Mouse (Mus musculus) kidney, embryonic 16.5 days (tissue): ENCODE measurements around the gene Epor. TPM values are rescaled to one million over a fixed set of nuclear protein-coding genes. Genes with fewer than 3 reads are reported as not detected.
A peak's percentile ranks its signal among the peaks of the same experiment; 100 is the strongest.

Experiments
- ATAC-seq: fragments of 200-750 bp; cut with Nextera tagmentation; 2 replicates; pipeline ENCODE4 v1.8.0; 2017; ENCODE audit warnings: moderate TSS enrichment; ENCODE audit not compliant: low FRiP score, low TSS enrichment
- H3K27ac ChIP-seq: fragments of 300-500 bp; sonication (generic); 2 replicates; pipeline ENCODE4 v1.5.1; 2014; ENCODE audit warnings: low read length
- H3K27me3 ChIP-seq: fragments of 300-500 bp; sonication (generic); 2 replicates; pipeline ENCODE4 v1.6.1; 2014; ENCODE audit warnings: low read length, control low read depth, mixed read lengths; ENCODE audit not compliant: insufficient read depth
- H3K36me3 ChIP-seq: fragments of 300-500 bp; sonication (generic); 2 replicates; pipeline ENCODE4 v1.6.1; 2014; ENCODE audit warnings: low read length, control low read depth, mixed read lengths; ENCODE audit not compliant: insufficient read depth
- H3K4me1 ChIP-seq: fragments of 300-500 bp; sonication (generic); 2 replicates; pipeline ENCODE4 v1.6.1; 2014; ENCODE audit warnings: low read length, control low read depth, mixed read lengths; ENCODE audit not compliant: insufficient read depth
- H3K4me2 ChIP-seq: fragments of 300-500 bp; sonication (generic); replicated peaks from 2 replicates; pipeline ENCODE4 v1.6.1; 2014; ENCODE audit warnings: low read depth, low read length
- H3K4me3 ChIP-seq: fragments of 300-500 bp; sonication (generic); 2 replicates; pipeline ENCODE4 v1.5.1; 2014; ENCODE audit warnings: mild to moderate bottlenecking, low read length
- H3K9ac ChIP-seq: fragments of 300-500 bp; sonication (generic); replicated peaks from 2 replicates; pipeline ENCODE4 v1.6.1; 2014; ENCODE audit warnings: low read length
- H3K9me3 ChIP-seq: fragments of 300-500 bp; sonication (generic); 2 replicates; pipeline ENCODE4 v1.6.1; 2016; ENCODE audit warnings: low read length, control low read depth
- WGBS: fragments of 180-500 bp; shearing (Covaris S2); extraction: QIAGEN DNeasy Blood & Tissue Kit; methylation state at CpG from one replicate; pipeline ENCODE4 v1.1.7; 2014; 5-methylcytosine and 5-hydroxymethylcytosine counted together
- polyA plus RNA-seq: library from polyadenylated mRNA; unstranded; fragments of >200 nt; fragmentation: Nextera tagmentation; extraction: Ambion mirVana; gene quantifications from 2 replicates; pipeline ENCODE4 v1.2.1, GENCODE M21; 2015

Epor gene
- polyA plus RNA-seq, 1 experiment from 2014 or later = 15.7 TPM

- Histone ChIP-seq H3K36me3 (no peaks in the 10 kb centered on the region), H3K9me3 (no peaks in the 10 kb centered on the region), H3K4me2 (peak overlapping the region; percentile 31; the same call in 1 of the 2 replicates), H3K27ac (no peak overlapping the region), H3K9ac (no peak overlapping the region), H3K27me3 (0 out of 2 replicates have a peak, but pooled peaks cover 6% of the 10 kb centered on the region), H3K4me3 (0 out of 2 replicates have a peak overlapping the region, but pooled peaks have one; percentile 6), H3K4me1 (peaks cover 4% of the 10 kb centered on the region; the same call in 1 of the 2 replicates)
- WGBS = 9% methylated on average over 23 of the region's 23 CpGs
- no peak for ATAC-seq
Observed at GRCm38 (mm10) chr9:21944267-21944666, 19.0 kb downstream of the Epor start.

- 50% methylated on average over 12 of the region's 12 CpGs for WGBS
- Histone ChIP-seq H3K36me3 (no peaks in the 10 kb centered on the region), H3K4me1 (peaks cover 4% of the 10 kb centered on the region; the same call in 1 of the 2 replicates), H3K4me2 (no peak overlapping the region), H3K27ac (no peak overlapping the region), H3K4me3 (no peak overlapping the region), H3K27me3 (0 out of 2 replicates have a peak, but pooled peaks cover 6% of the 10 kb centered on the region), H3K9me3 (no peaks in the 10 kb centered on the region), H3K9ac (no peak overlapping the region)
- ATAC-seq = no peak
Observed at GRCm38 (mm10) chr9:21943638-21944037, 19.7 kb downstream of the Epor start.

GRCm38 (mm10) chr9:21943046-21943445 lies 20.3 kb downstream of the Epor start:
- no peaks in the 10 kb centered on the region for H3K9me3 ChIP-seq
- 80% methylated on average over 11 of the region's 12 CpGs for WGBS
- no peak overlapping the region for H3K4me3 ChIP-seq
- ATAC-seq = no peak
- peaks cover 4% of the 10 kb centered on the region; the same call in 1 of the 2 replicates for H3K4me1 ChIP-seq
- no peak overlapping the region for H3K4me2 ChIP-seq
- no peak overlapping the region for H3K9ac ChIP-seq
- no peaks in the 10 kb centered on the region for H3K36me3 ChIP-seq
- H3K27me3 ChIP-seq = 0 out of 2 replicates have a peak, but pooled peaks cover 4% of the 10 kb centered on the region
- H3K27ac ChIP-seq = no peak overlapping the region

GRCm38 (mm10) chr9:21938234-21938855 lies 25.0 kb downstream of the Epor start:
- Histone ChIP-seq H3K9ac (no peak overlapping the region), H3K27ac (no peak overlapping the region), H3K4me2 (no peak overlapping the region), H3K27me3 (no peaks in the 10 kb centered on the region), H3K36me3 (no peaks in the 10 kb centered on the region), H3K4me1 (peaks cover 9% of the 10 kb centered on the region; the same call in 1 of the 2 replicates), H3K4me3 (no peak overlapping the region), H3K9me3 (no peaks in the 10 kb centered on the region)
- no peak for ATAC-seq
- WGBS = 83% methylated on average over 4 of the region's 4 CpGs

- H3K4me3 ChIP-seq = no peak overlapping the region
- H3K27me3 ChIP-seq = no peaks in the 10 kb centered on the region
- H3K4me1 ChIP-seq = peaks cover 9% of the 10 kb centered on the region; the same call in 1 of the 2 replicates
- peak overlapping the region; percentile 75 for H3K4me2 ChIP-seq
- no peaks in the 10 kb centered on the region for H3K36me3 ChIP-seq
- no peak overlapping the region for H3K27ac ChIP-seq
- 79% methylated on average over 4 of the region's 4 CpGs for WGBS
- no peaks in the 10 kb centered on the region for H3K9me3 ChIP-seq
- no peak overlapping the region for H3K9ac ChIP-seq
- no peak for ATAC-seq
Observed at GRCm38 (mm10) chr9:21937711-21938175, 25.6 kb downstream of the Epor start.

GRCm38 (mm10) chr9:21936692-21937570 lies 26.4 kb downstream of the Epor start, which contains the start of gene Plppr2:
TSS of gene Plppr2 (plus strand) at chr9:21937033.
- Histone ChIP-seq H3K4me1 (peaks cover 9% of the 10 kb centered on the region; the same call in 1 of the 2 replicates), H3K4me3 (peak within 1 kb of the TSS; percentile 65), H3K4me2 (peak within 1 kb of the TSS; percentile 75), H3K9ac (peak within 1 kb of the TSS; percentile 67), H3K36me3 (no peaks in the 10 kb centered on the region), H3K9me3 (no peaks in the 10 kb centered on the region), H3K27ac (peak within 1 kb of the TSS; percentile 31; the same call in 1 of the 2 replicates), H3K27me3 (no peaks in the 10 kb centered on the region)
- peak; percentile 98 for ATAC-seq
- 3% methylated on average over 41 of the region's 43 CpGs for WGBS

- Histone ChIP-seq H3K27ac (no peak overlapping the region), H3K4me2 (no peak overlapping the region), H3K9me3 (no peaks in the 10 kb centered on the region), H3K4me3 (no peak overlapping the region), H3K36me3 (no peaks in the 10 kb centered on the region), H3K9ac (no peak overlapping the region), H3K4me1 (peaks cover 9% of the 10 kb centered on the region; the same call in 1 of the 2 replicates), H3K27me3 (no peaks in the 10 kb centered on the region)
- ATAC-seq = no peak
- WGBS = 86% methylated on average over 7 of the region's 7 CpGs
Observed at GRCm38 (mm10) chr9:21935466-21936131, 27.7 kb downstream of the Epor start.

GRCm38 (mm10) chr9:21934021-21934420 lies 29.3 kb downstream of the Epor start:
- H3K9ac ChIP-seq = no peak overlapping the region
- no peak overlapping the region for H3K4me3 ChIP-seq
- no peaks in the 10 kb centered on the region for H3K27me3 ChIP-seq
- no peak for ATAC-seq
- no peaks in the 10 kb centered on the region for H3K9me3 ChIP-seq
- 89% methylated on average over 12 of the region's 12 CpGs for WGBS
- no peak overlapping the region for H3K27ac ChIP-seq
- H3K4me1 ChIP-seq = peaks cover 9% of the 10 kb centered on the region; the same call in 1 of the 2 replicates
- no peaks in the 10 kb centered on the region for H3K36me3 ChIP-seq
- H3K4me2 ChIP-seq = no peak overlapping the region

- Histone ChIP-seq H3K27ac (no peak overlapping the region), H3K27me3 (no peaks in the 10 kb centered on the region), H3K9me3 (no peaks in the 10 kb centered on the region), H3K4me3 (no peak overlapping the region), H3K9ac (no peak overlapping the region), H3K4me1 (peaks cover 10% of the 10 kb centered on the region), H3K36me3 (no peaks in the 10 kb centered on the region), H3K4me2 (no peak overlapping the region)
- no peak for ATAC-seq
- 55% methylated on average over 12 of the region's 12 CpGs for WGBS
Observed at GRCm38 (mm10) chr9:21932445-21933137, 30.7 kb downstream of the Epor start.
